Mouse (Mus musculus): ENCODE measurements around the gene Tnfsf10. TPM values are rescaled to one million over a fixed set of nuclear protein-coding genes. Genes with fewer than 3 reads are reported as not detected.
"Not testable (repeated sequence)": the region's sequence is repeated elsewhere in the genome, so short reads cannot be mapped to it uniquely, and the experiment has no call there.

Tnfsf10 gene
- 11.5 and 12.8 TPM in 2 replicates for polyA plus RNA-seq (2012; rRNA removed)

- Histone ChIP-seq H3K27ac (ENCODE audit: insufficient read depth, low read depth, low read length) (peak within 1 kb of the TSS; percentile 100), H3K4me3 (ENCODE audit: insufficient read depth, low read depth, low read length) (peak within 1 kb of the TSS; percentile 99), H3K36me3 (ENCODE audit: control insufficient read depth, insufficient read depth, low read length) (no peaks in the 10 kb centered on the region), H3K27me3 (replicated peaks; ENCODE audit: control insufficient read depth, insufficient read depth, low read length) (no peaks in the 10 kb centered on the region), H3K4me1 (ENCODE audit: control insufficient read depth, insufficient read depth, low read length) (peaks cover 5% of the 10 kb centered on the region; the same call in 1 of the 2 replicates)
- WGBS = 30% methylated on average over 9 of the region's 9 CpGs
- TF ChIP-seq POLR2A (IDR thresholded peaks at IDR 0.05; ENCODE audit: low read depth, low read length) = peak; percentile 44
- no peak for TF ChIP-seq CTCF (conservative IDR thresholded peaks at IDR 0.05; ENCODE audit: insufficient read depth, insufficient read length, low read depth, low read length)
- DNase-seq = peak; percentile 87
These were observed at the start of gene Tnfsf10 for GRCm38 (mm10) chr3:27316559-27317287. Gene Tnfsf10, plus strand, starts transcription at chr3:27317028.

GRCm38 (mm10) chr3:27267327-27267726, 49.5 kb upstream of the Tnfsf10 start:
- H3K27me3 ChIP-seq (replicated peaks; ENCODE audit: control insufficient read depth, insufficient read depth, low read length) = no peaks in the 10 kb centered on the region
- WGBS = 43% methylated on average over 5 of the region's 5 CpGs
- peaks cover 17% of the 10 kb centered on the region for H3K4me1 ChIP-seq (ENCODE audit: control insufficient read depth, insufficient read depth, low read length)
- TF ChIP-seq POLR2A (IDR thresholded peaks at IDR 0.05; ENCODE audit: low read depth, low read length) = no peak
- no peak for TF ChIP-seq CTCF (conservative IDR thresholded peaks at IDR 0.05; ENCODE audit: insufficient read depth, insufficient read length, low read depth, low read length)
- peak overlapping the region; percentile 42 for H3K27ac ChIP-seq (ENCODE audit: insufficient read depth, low read depth, low read length)
- no peak overlapping the region for H3K4me3 ChIP-seq (ENCODE audit: insufficient read depth, low read depth, low read length)
- peak; percentile 87 for DNase-seq
- no peaks in the 10 kb centered on the region for H3K36me3 ChIP-seq (ENCODE audit: control insufficient read depth, insufficient read depth, low read length)

DNA sequence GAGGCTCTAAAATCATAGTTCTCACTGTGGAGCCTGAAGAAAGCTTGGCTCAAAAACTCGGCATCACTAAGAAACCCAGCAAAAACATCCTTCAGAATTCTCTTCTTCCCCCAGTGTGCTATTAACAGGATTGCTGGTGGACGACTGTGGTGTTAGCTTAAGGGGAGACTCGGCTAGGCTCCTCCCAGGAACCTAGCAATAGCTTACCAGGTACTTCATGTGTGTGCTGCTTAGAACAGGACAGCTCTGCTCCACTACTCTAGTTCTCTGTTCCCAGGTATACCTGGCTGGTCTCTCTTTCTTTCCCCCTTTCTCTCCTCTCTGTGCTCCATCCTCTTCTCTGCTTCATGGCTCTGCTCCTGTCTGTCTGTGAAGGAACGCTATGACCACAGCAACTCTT, 48.9 kb upstream of the Tnfsf10 start:
- no peak overlapping the region for H3K4me3 ChIP-seq (ENCODE audit: insufficient read depth, low read depth, low read length)
- no peaks in the 10 kb centered on the region for H3K27me3 ChIP-seq (replicated peaks; ENCODE audit: control insufficient read depth, insufficient read depth, low read length)
- H3K27ac ChIP-seq (ENCODE audit: insufficient read depth, low read depth, low read length) = peak overlapping the region; percentile 42
- H3K36me3 ChIP-seq (ENCODE audit: control insufficient read depth, insufficient read depth, low read length) = no peaks in the 10 kb centered on the region
- peak; percentile 50 for DNase-seq
- TF ChIP-seq CTCF (conservative IDR thresholded peaks at IDR 0.05; ENCODE audit: insufficient read depth, insufficient read length, low read depth, low read length) = no peak
- no peak for TF ChIP-seq POLR2A (IDR thresholded peaks at IDR 0.05; ENCODE audit: low read depth, low read length)
- H3K4me1 ChIP-seq (ENCODE audit: control insufficient read depth, insufficient read depth, low read length) = peaks cover 20% of the 10 kb centered on the region
- WGBS = 32% methylated on average over 4 of the region's 4 CpGs

DNA sequence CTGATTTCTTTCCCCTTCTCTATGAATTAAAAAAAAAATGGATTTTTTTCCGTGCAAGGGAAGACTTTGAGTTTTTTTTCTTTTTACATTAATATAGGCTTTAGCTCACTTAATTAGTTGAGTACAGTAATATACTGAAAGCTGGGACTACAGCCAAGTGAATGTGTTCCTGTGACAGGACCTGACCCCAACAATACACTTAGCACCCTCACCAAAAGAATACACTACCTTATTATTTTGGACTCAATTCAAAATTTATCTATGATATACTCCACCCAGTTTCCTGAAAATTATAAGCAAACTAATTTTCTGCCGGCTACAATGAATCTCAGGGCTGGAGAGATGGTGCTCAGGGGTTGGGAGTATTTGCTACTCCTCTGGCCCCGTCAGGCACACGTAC, 47.7 kb upstream of the Tnfsf10 start:
- Histone ChIP-seq H3K27ac (ENCODE audit: insufficient read depth, low read depth, low read length) (peak overlapping the region; percentile 22), H3K4me1 (ENCODE audit: control insufficient read depth, insufficient read depth, low read length) (peaks cover 29% of the 10 kb centered on the region), H3K36me3 (ENCODE audit: control insufficient read depth, insufficient read depth, low read length) (no peaks in the 10 kb centered on the region), H3K4me3 (ENCODE audit: insufficient read depth, low read depth, low read length) (no peak overlapping the region), H3K27me3 (replicated peaks; ENCODE audit: control insufficient read depth, insufficient read depth, low read length) (no peaks in the 10 kb centered on the region)
- no peak for DNase-seq
- 57% methylated on average over 4 of the region's 4 CpGs for WGBS
- no peak for TF ChIP-seq CTCF (conservative IDR thresholded peaks at IDR 0.05; ENCODE audit: insufficient read depth, insufficient read length, low read depth, low read length)
- TF ChIP-seq POLR2A (IDR thresholded peaks at IDR 0.05; ENCODE audit: low read depth, low read length) = no peak

GRCm38 (mm10) chr3:27270160-27270962, 46.5 kb upstream of the Tnfsf10 start:
- Histone ChIP-seq H3K27ac (ENCODE audit: insufficient read depth, low read depth, low read length) (peak overlapping the region; percentile 91), H3K27me3 (replicated peaks; ENCODE audit: control insufficient read depth, insufficient read depth, low read length) (no peaks in the 10 kb centered on the region), H3K36me3 (ENCODE audit: control insufficient read depth, insufficient read depth, low read length) (no peaks in the 10 kb centered on the region), H3K4me3 (ENCODE audit: insufficient read depth, low read depth, low read length) (no peak overlapping the region), H3K4me1 (ENCODE audit: control insufficient read depth, insufficient read depth, low read length) (peaks cover 30% of the 10 kb centered on the region)
- WGBS = 20% methylated on average over 11 of the region's 11 CpGs
- TF ChIP-seq POLR2A (IDR thresholded peaks at IDR 0.05; ENCODE audit: low read depth, low read length) = no peak
- peak; percentile 77 for TF ChIP-seq CTCF (conservative IDR thresholded peaks at IDR 0.05; ENCODE audit: insufficient read depth, insufficient read length, low read depth, low read length)
- peak; percentile 95 for DNase-seq

GRCm38 (mm10) chr3:27272926-27273745, 43.7 kb upstream of the Tnfsf10 start:
- 11% methylated on average over 7 of the region's 7 CpGs for WGBS

DNA sequence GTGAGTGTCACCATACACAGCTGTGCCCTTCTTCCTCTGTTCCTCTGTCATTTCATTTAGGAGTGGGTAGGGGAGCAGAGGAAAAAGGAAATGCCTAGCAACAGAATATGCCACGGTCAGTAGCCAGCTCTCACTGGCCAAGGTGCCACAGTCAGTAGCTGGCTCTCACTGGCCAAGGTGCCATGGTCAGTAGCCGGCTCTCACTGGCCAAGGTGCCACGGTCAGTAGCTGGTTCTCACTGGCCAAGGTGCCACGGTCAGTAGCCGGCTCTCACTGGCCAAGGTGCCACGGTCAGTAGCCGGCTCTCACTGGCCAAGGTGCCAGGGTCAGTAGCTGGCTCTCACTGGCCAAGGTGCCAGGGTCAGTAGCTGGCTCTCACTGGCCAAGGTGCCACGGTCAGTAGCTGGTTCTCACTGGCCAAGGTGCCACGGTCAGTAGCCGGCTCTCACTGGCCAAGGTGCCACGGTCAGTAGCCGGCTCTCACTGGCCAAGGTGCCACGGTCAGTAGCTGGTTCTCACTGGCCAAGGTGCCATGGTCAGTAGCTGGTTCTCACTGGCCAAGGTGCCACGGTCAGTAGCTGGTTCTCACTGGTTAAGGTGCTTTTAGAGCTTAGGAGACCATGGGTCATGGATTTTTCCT, 37.4 kb upstream of the Tnfsf10 start:
- WGBS = 34% methylated on average over 14 of the region's 14 CpGs
- H3K27ac ChIP-seq (ENCODE audit: insufficient read depth, low read depth, low read length) = peak overlapping the region; percentile 96
- H3K4me3 ChIP-seq (ENCODE audit: insufficient read depth, low read depth, low read length) = not testable (repeated sequence)

More at GRCm38 (mm10) chr3:27272926-27273745, 43.7 kb upstream of the Tnfsf10 start:
- TF ChIP-seq CTCF (conservative IDR thresholded peaks at IDR 0.05; ENCODE audit: insufficient read depth, insufficient read length, low read depth, low read length) (no peak), POLR2A (IDR thresholded peaks at IDR 0.05; ENCODE audit: low read depth, low read length) (no peak)
- Histone ChIP-seq H3K27me3 (replicated peaks; ENCODE audit: control insufficient read depth, insufficient read depth, low read length) (no peaks in the 10 kb centered on the region), H3K4me1 (ENCODE audit: control insufficient read depth, insufficient read depth, low read length) (peaks cover 23% of the 10 kb centered on the region), H3K27ac (ENCODE audit: insufficient read depth, low read depth, low read length) (peak overlapping the region; percentile 98), H3K4me3 (ENCODE audit: insufficient read depth, low read depth, low read length) (no peak overlapping the region), H3K36me3 (ENCODE audit: control insufficient read depth, insufficient read depth, low read length) (no peaks in the 10 kb centered on the region)
- peak; percentile 91 for DNase-seq

More for the DNA sequence above, 37.4 kb upstream of the Tnfsf10 start:
- peaks cover 28% of the 10 kb centered on the region for H3K4me1 ChIP-seq (ENCODE audit: control insufficient read depth, insufficient read depth, low read length)
- DNase-seq = peak; percentile 91
- H3K27me3 ChIP-seq (replicated peaks; ENCODE audit: control insufficient read depth, insufficient read depth, low read length); H3K36me3 ChIP-seq (ENCODE audit: control insufficient read depth, insufficient read depth, low read length): not testable (repeated sequence)

All from kidney, adult 2 months (tissue).